Mouse (Mus musculus) liver, postnatal 0 days (tissue): ENCODE data around the gene Commd7. TPM values are rescaled to one million over a fixed set of nuclear protein-coding genes. Genes with fewer than 3 reads are reported as not detected.
"Not testable (repeated sequence)": the region's sequence is repeated elsewhere in the genome, so short reads cannot be mapped to it uniquely, and the experiment has no call there.

Experiments
- ATAC-seq: fragments of 200-750 bp; cut with Nextera tagmentation; 2 replicates; pipeline ENCODE4 v1.8.0; 2017; ENCODE audit warnings: mild to moderate bottlenecking, moderate library complexity
- DNase-seq: peaks from one replicate; pipeline ENCODE4 v3.0.0-alpha.2; 2016
- H3K27ac ChIP-seq: fragments of 300-500 bp; sonication (generic); 2 replicates; pipeline ENCODE4 v1.5.1; 2014; ENCODE audit warnings: antibody characterized with exemption, moderate library complexity, mild to moderate bottlenecking, low read depth
- H3K27me3 ChIP-seq: fragments of 300-500 bp; sonication (generic); 2 replicates; pipeline ENCODE4 v1.6.1; 2014; ENCODE audit warnings: low read length, control low read depth, mixed read lengths; ENCODE audit not compliant: insufficient read depth
- H3K36me3 ChIP-seq: fragments of 300-500 bp; sonication (generic); replicated peaks from 2 replicates; pipeline ENCODE4 v1.6.1; 2014; ENCODE audit warnings: mild to moderate bottlenecking, control low read depth, low read length, moderate library complexity, mixed read lengths; ENCODE audit not compliant: insufficient read depth
- H3K4me1 ChIP-seq: fragments of 300-500 bp; sonication (generic); 2 replicates; pipeline ENCODE4 v1.6.1; 2014; ENCODE audit warnings: antibody characterized with exemption, mild to moderate bottlenecking, control low read depth; ENCODE audit not compliant: insufficient read depth
- H3K4me2 ChIP-seq: fragments of 300-500 bp; sonication (generic); 2 replicates; pipeline ENCODE4 v1.6.1; 2014; ENCODE audit warnings: low read depth, mild to moderate bottlenecking, low read length, moderate library complexity, mixed read lengths
- H3K4me3 ChIP-seq: fragments of 300-500 bp; sonication (generic); 2 replicates; pipeline ENCODE4 v1.5.1; 2014; ENCODE audit warnings: low read depth, low read length
- H3K9ac ChIP-seq: fragments of 300-500 bp; sonication (generic); replicated peaks from 2 replicates; pipeline ENCODE4 v1.6.1; 2014; ENCODE audit warnings: mild to moderate bottlenecking, moderate library complexity
- H3K9me3 ChIP-seq: fragments of 300-500 bp; sonication (generic); 2 replicates; pipeline ENCODE4 v1.6.1; 2016; ENCODE audit warnings: mild to moderate bottlenecking, control low read depth, low read length, mixed read lengths
- CTCF ChIP-seq: sonication (generic); IDR thresholded peaks from 2 replicates; pipeline ENCODE4 v1.5.1; 2016; ENCODE audit warnings: antibody characterized with exemption, low read depth
- EP300 ChIP-seq: IDR thresholded peaks from 2 replicates; pipeline ENCODE4 v1.6.1; 2016; ENCODE audit warnings: antibody characterized with exemption, low read depth, mild to moderate bottlenecking
- WGBS: fragments of 180-500 bp; shearing (Covaris S2); extraction: QIAGEN DNeasy Blood & Tissue Kit; methylation state at CpG from one replicate; pipeline ENCODE4 v1.1.7; 2014; ENCODE audit not compliant: insufficient replicate concordance; 5-methylcytosine and 5-hydroxymethylcytosine counted together
- polyA plus RNA-seq: library from polyadenylated mRNA; unstranded; fragments of >200 nt; fragmentation: Nextera tagmentation; extraction: Ambion mirVana; gene quantifications from 2 replicates; pipeline ENCODE4 v1.2.1, GENCODE M21; 2015

Gene Commd7
- 31.2 and 32.9 TPM in 2 replicates for polyA plus RNA-seq

- Histone ChIP-seq H3K36me3 (peaks cover 10% of the 10 kb centered on the region; the same call in 1 of the 2 replicates), H3K9me3 (no peaks in the 10 kb centered on the region), H3K4me2 (peak within 1 kb of the TSS; percentile 92), H3K27ac (peak within 1 kb of the TSS; percentile 92), H3K9ac (peak within 1 kb of the TSS; percentile 92), H3K4me3 (peak within 1 kb of the TSS; percentile 94), H3K4me1 (peaks cover 19% of the 10 kb centered on the region; the same call in 1 of the 2 replicates), H3K27me3 (no peaks in the 10 kb centered on the region)
- TF ChIP-seq EP300 (no peak), CTCF (no peak)
- peak; percentile 90 for DNase-seq
- 2% methylated on average over 53 of the region's 53 CpGs for whole genome bisulfite sequencing
- peak; percentile 83 for ATAC-seq
Measured at GRCm38 (mm10) chr2:153631976-153632870, at the start of gene Commd7. TSS of gene Commd7 (minus strand) at chr2:153632781.

DNA sequence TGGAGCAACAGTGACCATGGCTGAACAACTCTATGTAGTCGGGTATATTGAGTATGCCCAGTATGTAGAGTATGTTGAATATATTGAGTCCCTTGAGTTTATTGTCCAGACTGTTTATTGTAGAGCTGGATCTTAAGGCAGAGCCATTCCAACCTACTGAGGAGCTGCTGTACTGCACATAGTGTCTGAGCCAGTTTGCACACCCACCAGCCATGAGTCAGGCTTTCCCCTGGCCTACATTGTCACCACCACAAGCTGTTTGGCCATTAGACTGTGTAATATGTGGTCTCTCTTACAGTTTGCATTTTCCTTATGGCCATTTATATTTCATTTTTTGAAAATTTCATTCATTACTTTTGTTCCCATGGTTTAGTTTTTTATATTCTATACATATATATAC, 47.4 kb upstream of the Commd7 start:
- no peak for ATAC-seq
- H3K36me3 ChIP-seq = no peaks in the 10 kb centered on the region; the same call in none of the 2 replicates
- TF ChIP-seq EP300 (no peak), CTCF (no peak)
- 79% methylated on average over 1 of the region's 1 CpGs for WGBS
- H3K4me1 ChIP-seq = no peaks in the 10 kb centered on the region
- H3K27ac ChIP-seq = no peak overlapping the region
- no peak overlapping the region for H3K4me2 ChIP-seq
- DNase-seq = no peak
- no peak overlapping the region for H3K4me3 ChIP-seq
- H3K9me3 ChIP-seq = no peaks in the 10 kb centered on the region
- H3K9ac ChIP-seq = no peak overlapping the region
- H3K27me3 ChIP-seq = no peaks in the 10 kb centered on the region

GRCm38 (mm10) chr2:153677550-153677949, 45.0 kb upstream of the Commd7 start:
- no peak overlapping the region for H3K4me3 ChIP-seq
- no peak for DNase-seq
- TF ChIP-seq EP300 (no peak), CTCF (no peak)
- no peak overlapping the region for H3K4me2 ChIP-seq
- 68% methylated on average over 7 of the region's 7 CpGs for WGBS
- H3K9me3 ChIP-seq = no peaks in the 10 kb centered on the region
- no peak overlapping the region for H3K9ac ChIP-seq
- H3K27ac ChIP-seq = no peak overlapping the region
- no peaks in the 10 kb centered on the region for H3K27me3 ChIP-seq
- ATAC-seq = no peak
- no peaks in the 10 kb centered on the region for H3K4me1 ChIP-seq
- H3K36me3 ChIP-seq = peaks cover 3% of the 10 kb centered on the region

DNA sequence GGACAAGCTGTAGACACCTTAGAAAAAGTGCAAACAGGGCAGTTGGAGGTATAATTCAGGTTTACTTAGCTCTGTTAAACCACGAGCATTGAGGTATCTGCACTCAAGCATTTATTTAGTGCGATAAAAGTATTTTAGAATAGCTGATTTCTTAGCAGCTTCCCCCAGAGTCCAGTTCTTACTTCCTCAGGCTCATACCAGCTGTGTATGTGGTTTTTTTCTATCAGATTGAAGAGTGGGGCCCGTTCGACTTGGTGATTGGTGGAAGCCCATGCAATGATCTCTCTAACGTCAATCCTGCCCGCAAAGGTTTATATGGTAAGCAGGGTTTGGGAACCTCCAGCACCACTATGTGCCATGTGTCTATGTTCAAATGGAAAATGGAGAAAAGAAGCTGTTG, 44.4 kb upstream of the Commd7 start:
- no peak for ATAC-seq
- H3K4me1 ChIP-seq = no peaks in the 10 kb centered on the region

DNA sequence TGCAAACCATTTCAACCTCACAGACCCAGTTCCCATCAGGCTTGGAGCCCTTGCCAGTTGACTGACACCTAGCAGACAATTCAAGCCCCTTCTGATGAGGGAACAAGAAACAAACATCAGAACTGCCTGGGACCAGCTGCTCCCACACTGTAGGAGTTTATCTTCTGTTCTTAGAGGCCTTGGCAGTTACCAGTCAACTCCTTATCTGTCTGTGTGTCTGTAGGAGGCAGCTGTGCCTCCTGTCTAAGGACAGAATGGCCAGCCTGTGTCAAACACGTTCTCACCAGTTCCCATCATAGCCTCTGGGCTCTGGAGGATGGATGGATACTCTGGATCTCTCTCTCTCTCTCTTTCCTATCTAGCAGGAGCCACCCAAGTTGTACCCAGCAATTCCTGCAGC, 42.8 kb upstream of the Commd7 start:
- H3K4me1 ChIP-seq, H3K27me3 ChIP-seq, H3K9ac ChIP-seq, H3K4me2 ChIP-seq, H3K4me3 ChIP-seq, H3K9me3 ChIP-seq, H3K36me3 ChIP-seq, DNase-seq, H3K27ac ChIP-seq: not testable (repeated sequence)
- peak; percentile 72 for ATAC-seq
- WGBS = 27% methylated on average over 1 of the region's 1 CpGs

More for the DNA sequence above, 44.4 kb upstream of the Commd7 start:
- Histone ChIP-seq H3K4me2 (no peak overlapping the region), H3K9ac (no peak overlapping the region), H3K9me3 (no peaks in the 10 kb centered on the region), H3K27ac (no peak overlapping the region), H3K4me3 (no peak overlapping the region), H3K27me3 (no peaks in the 10 kb centered on the region), H3K36me3 (peaks cover 3% of the 10 kb centered on the region)
- no peak for TF ChIP-seq CTCF
- no peak for TF ChIP-seq EP300
- 65% methylated on average over 6 of the region's 6 CpGs for WGBS
- DNase-seq = no peak

- DNase-seq = no peak
- H3K4me3 ChIP-seq = no peak overlapping the region
- H3K27ac ChIP-seq = no peak overlapping the region
- H3K27me3 ChIP-seq = no peaks in the 10 kb centered on the region
- TF ChIP-seq CTCF (peak; percentile 35; the same call in 1 of the 2 replicates), EP300 (no peak)
- peaks cover 3% of the 10 kb centered on the region for H3K36me3 ChIP-seq
- no peaks in the 10 kb centered on the region for H3K9me3 ChIP-seq
- ATAC-seq = no peak
- H3K4me1 ChIP-seq = 0 out of 2 replicates have a peak, but pooled peaks cover 2% of the 10 kb centered on the region
- WGBS = 68% methylated on average over 2 of the region's 2 CpGs
- no peak overlapping the region for H3K9ac ChIP-seq
- no peak overlapping the region for H3K4me2 ChIP-seq
Measured at GRCm38 (mm10) chr2:153672619-153673018, 40.0 kb upstream of the Commd7 start.
